Mouse (Mus musculus): Measurements from ENCODE around the gene A630095N17Rik.
"Not testable (repeated sequence)": the region's sequence is repeated elsewhere in the genome, so short reads cannot be mapped to it uniquely, and the experiment has no call there.

Gene A630095N17Rik

GRCm38 (mm10) chr1:75239591-75239990 lies 7.7 kb upstream of the A630095N17Rik start:
- DNase-seq: no peak

GRCm38 (mm10) chr1:75236117-75237050 lies 4.5 kb upstream of the A630095N17Rik start, which contains the start of gene Dnajb2:
TSS of gene Dnajb2 (plus strand) at chr1:75236406.
- peak; percentile 89 for DNase-seq

- DNase-seq: peak; percentile 74
These were observed 2.7 kb upstream of the A630095N17Rik start for GRCm38 (mm10) chr1:75234606-75235005.

GRCm38 (mm10) chr1:75232489-75232888 lies 587 bp upstream of the A630095N17Rik start:
- DNase-seq: not testable (repeated sequence)

- no peak for DNase-seq
These were observed 678 bp downstream of the A630095N17Rik start for GRCm38 (mm10) chr1:75231224-75231623.

GRCm38 (mm10) chr1:75230335-75230994 lies 1.4 kb downstream of the A630095N17Rik start:
- DNase-seq: no peak

- no peak for DNase-seq
These were observed 2.7 kb downstream of the A630095N17Rik start for GRCm38 (mm10) chr1:75229158-75229557.

- no peak for DNase-seq
These were observed 4.2 kb downstream of the A630095N17Rik start for GRCm38 (mm10) chr1:75227653-75228052.

- DNase-seq: no peak
These were observed 5.8 kb downstream of the A630095N17Rik start for GRCm38 (mm10) chr1:75226138-75226537.

- no peak for DNase-seq
These were observed 6.4 kb downstream of the A630095N17Rik start for GRCm38 (mm10) chr1:75225473-75225872.

- DNase-seq: no peak
These were observed 8.4 kb downstream of the A630095N17Rik start for GRCm38 (mm10) chr1:75223532-75223931.

GRCm38 (mm10) chr1:75222926-75223325 lies 9.0 kb downstream of the A630095N17Rik start:
- no peak for DNase-seq

GRCm38 (mm10) chr1:75221538-75221937 lies 10.4 kb downstream of the A630095N17Rik start:
- DNase-seq: no peak

- DNase-seq: peak; percentile 58
These were observed 12.4 kb downstream of the A630095N17Rik start, which contains the start of gene Tuba4a for GRCm38 (mm10) chr1:75219531-75219930. TSS of gene Tuba4a (minus strand) at chr1:75219865.

- peak; percentile 85 for DNase-seq
These were observed 12.8 kb downstream of the A630095N17Rik start for GRCm38 (mm10) chr1:75219078-75219477.

- DNase-seq: peak; percentile 25
These were observed 13.5 kb downstream of the A630095N17Rik start for GRCm38 (mm10) chr1:75218227-75219001.

GRCm38 (mm10) chr1:75217893-75218226 lies 14.0 kb downstream of the A630095N17Rik start:
- no peak for DNase-seq

GRCm38 (mm10) chr1:75216797-75217585 lies 14.9 kb downstream of the A630095N17Rik start:
- no peak for DNase-seq

- no peak for DNase-seq
These were observed 16.1 kb downstream of the A630095N17Rik start for GRCm38 (mm10) chr1:75215785-75216184.

GRCm38 (mm10) chr1:75214886-75215285 lies 17.0 kb downstream of the A630095N17Rik start:
- no peak for DNase-seq

GRCm38 (mm10) chr1:75214442-75214841 lies 17.5 kb downstream of the A630095N17Rik start:
- DNase-seq: no peak

GRCm38 (mm10) chr1:75213096-75213495 lies 18.8 kb downstream of the A630095N17Rik start:
- no peak for DNase-seq

Measured in embryo, embryonic 11 days (tissue).